Mouse (Mus musculus) liver, postnatal 0 days (tissue): ENCODE measurements around the gene Col17a1.

Experiments used
- CTCF ChIP-seq: sonication (generic); IDR thresholded peaks from 2 replicates; pipeline ENCODE4 v1.5.1; 2016; ENCODE audit warnings: antibody characterized with exemption, low read depth
- EP300 ChIP-seq: IDR thresholded peaks from 2 replicates; pipeline ENCODE4 v1.6.1; 2016; ENCODE audit warnings: antibody characterized with exemption, low read depth, mild to moderate bottlenecking

DNA sequence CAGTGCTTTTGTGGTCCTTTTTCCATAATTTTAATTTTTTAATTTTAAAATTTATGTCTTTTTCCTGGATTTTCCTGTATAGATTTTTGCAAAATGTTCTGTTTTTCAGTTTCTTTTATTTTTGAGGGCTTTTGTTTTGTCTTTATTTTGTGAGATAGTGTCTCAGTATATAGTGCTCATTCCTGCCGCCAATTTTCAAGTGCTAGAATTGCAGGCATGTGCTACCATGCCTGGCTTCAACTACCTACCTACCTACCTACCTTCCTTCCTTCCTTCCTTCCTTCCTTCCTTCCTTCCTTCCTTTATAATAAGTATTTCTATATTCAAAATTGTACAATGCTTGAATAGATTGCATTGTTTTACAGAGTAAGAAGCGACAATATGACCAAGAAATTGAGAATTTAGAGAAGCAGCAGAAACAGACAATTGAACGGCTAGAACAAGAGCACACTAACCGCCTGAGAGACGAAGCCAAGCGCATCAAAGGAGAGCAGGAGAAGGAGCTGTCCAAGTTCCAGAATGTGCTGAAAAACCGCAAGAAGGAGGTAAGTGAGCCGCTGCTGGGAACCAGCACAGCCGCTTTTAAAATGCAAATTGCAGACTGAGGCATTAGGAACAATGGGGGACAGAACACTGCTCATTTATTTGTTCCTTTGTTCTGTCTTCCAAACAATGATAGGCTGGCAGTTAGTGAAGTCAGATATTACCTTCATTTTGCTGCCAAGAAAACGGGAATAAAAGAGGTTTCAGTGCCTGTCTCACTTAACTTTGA is 66.8 kb downstream of the Col17a1 start:
- TF ChIP-seq CTCF (no peak), EP300 (no peak)
